Mouse (Mus musculus) urinary bladder, postnatal 4 days (tissue): ENCODE results near the gene Cyp2d26.

Experiments
- DNase-seq, 2 experiments: peaks; one replicate each; pipeline ENCODE4 v3.0.0; 2021 to 2022; ENCODE audit warnings: low spot score in 2 of 2

Cyp2d26 gene

GRCm38 (mm10) chr15:82763631-82764420 is 30.3 kb downstream of the Cyp2d26 start, which contains the start of gene Cyp2d40:
Gene Cyp2d40 (minus strand): TSS chr15:82764183.
- DNase-seq, result no peak

GRCm38 (mm10) chr15:82748141-82748540 is 46.0 kb downstream of the Cyp2d26 start:
- no peak for DNase-seq

- no peak for DNase-seq
These were observed 46.6 kb downstream of the Cyp2d26 start for GRCm38 (mm10) chr15:82747516-82747915.
